Comparison of ENCODE assay signal across 8 mouse cellular contexts in the genomic region with DNA sequence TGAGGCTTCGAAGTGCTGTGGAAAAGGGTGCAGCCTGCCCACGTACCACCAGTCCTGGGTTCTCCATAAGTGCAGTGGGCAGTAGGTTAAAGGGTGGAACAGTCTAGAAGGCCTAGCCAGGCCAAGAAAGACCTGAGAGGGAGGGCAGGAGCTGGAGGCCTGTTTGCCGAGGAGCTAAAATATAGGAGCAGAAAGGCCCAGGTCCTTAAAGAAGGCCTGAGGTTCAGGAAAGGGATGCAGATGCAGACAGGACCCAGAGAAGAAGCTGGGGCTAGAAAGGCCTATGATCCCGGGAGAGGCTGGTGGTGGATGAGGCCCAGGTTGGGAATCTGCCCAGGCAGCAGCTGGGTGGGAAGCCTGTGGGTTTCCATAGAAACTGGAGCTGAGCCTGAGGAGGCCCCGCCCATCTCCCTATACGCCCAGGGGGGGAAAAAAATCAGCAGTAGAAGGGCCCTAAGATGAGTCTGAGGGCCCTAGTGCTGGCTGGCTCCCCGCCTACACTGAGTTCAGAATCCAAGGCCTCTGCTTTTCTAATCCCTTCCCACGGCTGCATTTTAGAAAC. TPM values are rescaled to one million over a fixed set of nuclear protein-coding genes. Genes with fewer than 3 reads are reported as not detected.
DNase-seq lines count a peak whose midpoint lies in the region; ATAC-seq and TF ChIP-seq lines count a peak whose summit lies in the region.

A gene (minus strand): TSS at position 378 of the 562 bp plus-strand sequence.

- no peaks in the 10 kb centered on the region for H3K9me3 ChIP-seq in megakaryocyte, embryonic 14.5 days
- H3K9me3 ChIP-seq in forebrain, embryonic 12.5 days, result no peaks in the 10 kb centered on the region
- no peaks in the 10 kb centered on the region for H3K9me3 ChIP-seq in heart, embryonic 14.5 days (ENCODE audit: control insufficient read depth, low read length)
- no peaks in the 10 kb centered on the region for H3K9me3 ChIP-seq in kidney, postnatal 0 days (replicated peaks; ENCODE audit: low read length)

- H3K4me3 ChIP-seq in megakaryocyte, embryonic 14.5 days (replicated peaks), result peak within 1 kb of the TSS; percentile 91
- H3K4me3 ChIP-seq in forebrain, embryonic 12.5 days (replicated peaks), result no peak within 1 kb of the TSS; the same call in 1 of the 2 replicates
- H3K4me3 ChIP-seq in heart, embryonic 14.5 days (ENCODE audit: control insufficient read depth in 1 of 2, insufficient read depth in 1 of 2, low read depth in 1 of 2, low read length in 2 of 2), result no peak within 1 kb of the TSS
- H3K4me3 ChIP-seq in kidney, postnatal 0 days (replicated peaks; ENCODE audit: low read depth, low read length), result no peak within 1 kb of the TSS
- no peak within 1 kb of the TSS for H3K4me3 ChIP-seq in liver, adult 2 months (ENCODE audit: insufficient read depth, low read depth, low read length)
- no peak within 1 kb of the TSS for H3K4me3 ChIP-seq in testis, adult 2 months (ENCODE audit: control insufficient read depth, low read depth, low read length)

- peak within 1 kb of the TSS; percentile 24 for H3K4me2 ChIP-seq in forebrain, embryonic 12.5 days
- H3K4me2 ChIP-seq in heart, embryonic 14.5 days (ENCODE audit: low read length), result peak within 1 kb of the TSS; percentile 16; the same call in 1 of the 2 replicates
- no peak within 1 kb of the TSS; the same call in 1 of the 2 replicates for H3K4me2 ChIP-seq in kidney, postnatal 0 days (ENCODE audit: low read length)

- H3K27me3 ChIP-seq in megakaryocyte, embryonic 14.5 days (replicated peaks), result no peaks in the 10 kb centered on the region
- H3K27me3 ChIP-seq in forebrain, embryonic 12.5 days, result peaks cover 5% of the 10 kb centered on the region; the same call in 1 of the 2 replicates
- no peaks in the 10 kb centered on the region for H3K27me3 ChIP-seq in heart, embryonic 14.5 days (ENCODE audit: control insufficient read depth, insufficient read depth, low read length)
- no peaks in the 10 kb centered on the region for H3K27me3 ChIP-seq in kidney, postnatal 0 days (ENCODE audit: insufficient read depth, low read length)
- H3K27me3 ChIP-seq in liver, adult 2 months (ENCODE audit: control insufficient read depth, insufficient read depth, low read length), result no peaks in the 10 kb centered on the region
- no peaks in the 10 kb centered on the region for H3K27me3 ChIP-seq in testis, adult 2 months (ENCODE audit: control insufficient read depth, insufficient read depth, low read length)

- H3K9ac ChIP-seq in forebrain, embryonic 12.5 days, result peak within 1 kb of the TSS; percentile 56
- peak within 1 kb of the TSS; percentile 47 for H3K9ac ChIP-seq in heart, embryonic 14.5 days (ENCODE audit: low read length)
- peak within 1 kb of the TSS; percentile 43 for H3K9ac ChIP-seq in kidney, postnatal 0 days (ENCODE audit: low read depth, low read length)
- peak within 1 kb of the TSS; percentile 27 for H3K9ac ChIP-seq in liver, adult 2 months (ENCODE audit: low read depth, low read length)

- no peak for ATAC-seq in megakaryocyte, adult 5-6 weeks (ENCODE audit: poor library complexity, severe bottlenecking)
- peak; percentile 55; the same call in 1 of the 2 replicates for ATAC-seq in forebrain, embryonic 12.5 days (ENCODE audit: low FRiP score)
- ATAC-seq in heart, embryonic 14.5 days (ENCODE audit: insufficient number of reproducible peaks, insufficient read depth, low FRiP score, low read depth), result peak; percentile 33; the same call in 1 of the 2 replicates
- no peak for ATAC-seq in kidney, postnatal 0 days (replicated peaks; ENCODE audit: low FRiP score, low read depth)
- ATAC-seq in monocyte, adult 5-6 weeks (replicated peaks; ENCODE audit: insufficient number of reproducible peaks, low FRiP score, low TSS enrichment, poor library complexity, severe bottlenecking), result no peak

- H3K27ac ChIP-seq in forebrain, embryonic 12.5 days, result peak within 1 kb of the TSS; percentile 80
- peak within 1 kb of the TSS; percentile 88 to 89 for H3K27ac ChIP-seq in heart, embryonic 14.5 days (replicated peaks in 1 of 2; ENCODE audit: control insufficient read depth in 1 of 2, insufficient read depth in 1 of 2, low read depth in 2 of 2, low read length in 2 of 2)
- H3K27ac ChIP-seq in kidney, postnatal 0 days, result peak within 1 kb of the TSS; percentile 88
- H3K27ac ChIP-seq in liver, adult 2 months (replicated peaks; ENCODE audit: insufficient read depth, low read depth, low read length), result peak within 1 kb of the TSS; percentile 86
- peak within 1 kb of the TSS; percentile 16 for H3K27ac ChIP-seq in testis, adult 2 months (ENCODE audit: control insufficient read depth, insufficient read depth, low read depth, low read length)

- H3K4me1 ChIP-seq in megakaryocyte, embryonic 14.5 days, result peaks cover 94% of the 10 kb centered on the region
- H3K4me1 ChIP-seq in forebrain, embryonic 12.5 days, result peaks cover 34% of the 10 kb centered on the region
- H3K4me1 ChIP-seq in heart, embryonic 14.5 days (ENCODE audit: control insufficient read depth in 2 of 2, insufficient read depth in 2 of 2, low read length in 2 of 2), result peaks cover 14 to 19% of the 10 kb centered on the region in 2 experiments
- peaks cover 15% of the 10 kb centered on the region for H3K4me1 ChIP-seq in kidney, postnatal 0 days (replicated peaks; ENCODE audit: insufficient read depth, low read length)
- peaks cover 10% of the 10 kb centered on the region; the same call in 1 of the 2 replicates for H3K4me1 ChIP-seq in liver, adult 2 months (ENCODE audit: control insufficient read depth, insufficient read depth, low read length)
- H3K4me1 ChIP-seq in testis, adult 2 months (ENCODE audit: control insufficient read depth, insufficient read depth, low read length), result peaks cover 19% of the 10 kb centered on the region

- no peak for TF ChIP-seq POLR2A in liver, adult 2 months (IDR thresholded peaks at IDR 0.05; ENCODE audit: extremely low read depth, insufficient read depth, low read length)
- TF ChIP-seq POLR2A in testis, adult 2 months (IDR thresholded peaks at IDR 0.05; ENCODE audit: control insufficient read depth, low read depth, low read length), result no peak

- TF ChIP-seq CTCF in kidney, postnatal 0 days (IDR thresholded peaks at IDR 0.05; ENCODE audit: low read depth), result no peak
- no peak for TF ChIP-seq CTCF in liver, adult 2 months (IDR thresholded peaks at IDR 0.05; ENCODE audit: low read depth, low read length)
- no peak for TF ChIP-seq CTCF in testis, adult 2 months (IDR thresholded peaks at IDR 0.05; ENCODE audit: control insufficient read depth, insufficient read depth, insufficient replicate concordance, low read depth, low read length)

- WGBS in forebrain, embryonic 12.5 days, result 32% methylated on average over 8 of the region's 8 CpGs
- WGBS in heart, embryonic 14.5 days, result 40% methylated on average over 8 of the region's 8 CpGs
- 31% methylated on average over 8 of the region's 8 CpGs for WGBS in kidney, postnatal 0 days
- WGBS in liver, adult 2 months, result 49% methylated on average over 8 of the region's 8 CpGs

- no peaks in the 10 kb centered on the region for H3K79me2 ChIP-seq in liver, adult 2 months (ENCODE audit: control insufficient read depth, insufficient read depth, low read length)

- DNase-seq in kidney, postnatal 0 days (ENCODE audit: low spot score), result peak; percentile 91
- DNase-seq in liver, adult 2 months (ENCODE audit: extremely low read depth, low read depth, low spot score), result peak; percentile 33

- peaks cover 44% of the 10 kb centered on the region for H3K36me3 ChIP-seq in megakaryocyte, embryonic 14.5 days (replicated peaks; ENCODE audit: low read length)
- H3K36me3 ChIP-seq in forebrain, embryonic 12.5 days (replicated peaks), result peaks cover 20% of the 10 kb centered on the region
- peaks cover 10% of the 10 kb centered on the region; the same call in 1 of the 2 replicates for H3K36me3 ChIP-seq in heart, embryonic 14.5 days (ENCODE audit: control insufficient read depth, insufficient read depth, low read length)
- 0 out of 2 replicates have a peak, but pooled peaks cover 6% of the 10 kb centered on the region for H3K36me3 ChIP-seq in kidney, postnatal 0 days (ENCODE audit: insufficient read depth, low read length)
- peaks cover 29% of the 10 kb centered on the region for H3K36me3 ChIP-seq in liver, adult 2 months (ENCODE audit: control insufficient read depth, insufficient read depth, low read length)
- no peaks in the 10 kb centered on the region for H3K36me3 ChIP-seq in testis, adult 2 months (ENCODE audit: control insufficient read depth, insufficient read depth, low read length)

RNA-seq across cellular contexts. Expression of the gene that starts here (rescaled TPM):
- polyA plus RNA-seq in megakaryocyte, embryonic 14.5 days (2012; ENCODE audit: insufficient read depth, low replicate concordance), result 12.4 and 46.5 TPM in 2 replicates
- 5.3 and 5.9 TPM in 2 replicates for total RNA-seq in megakaryocyte, adult 5-6 weeks (2015)
- 10.4 and 11.1 TPM in 2 replicates for total RNA-seq in megakaryocyte, adult 5-6 weeks (2017)
- 3.2 and 5.2 TPM in 2 replicates for polyA plus RNA-seq in forebrain, embryonic 12.5 days (2016; fragmentation: Nextera tagmentation; extraction: Ambion mirVana)
- polyA plus RNA-seq in heart, embryonic 14.5 days (2014; fragmentation: Nextera tagmentation; extraction: Ambion mirVana), result 2.5 and 3.8 TPM in 2 replicates
- 4.3 and 4.9 TPM in 2 replicates for polyA plus RNA-seq in kidney, postnatal 0 days (2015; fragmentation: Nextera tagmentation; extraction: Ambion mirVana)
- total RNA-seq in liver, adult 2 months (2014; rRNA removed), result 0.67 and 0.74 TPM in 2 replicates
- polyA plus RNA-seq in liver, adult 2 months (2012; rRNA removed), result 0.86 and 1.8 TPM in 2 replicates
- total RNA-seq in monocyte, adult 5-6 weeks (2017), result 15.5 to 17.5 TPM (median 16.9 TPM) in 3 replicates
- polyA plus RNA-seq in testis, adult 2 months (2012; rRNA removed), result 2.6 and 3.2 TPM in 2 replicates

Comparison
In these comparisons a context has a peak if more than half of its experiments do, and no peak if none do; other contexts are left out.
1. ATAC-seq: peak in forebrain, embryonic 12.5 days (single experiment) and heart, embryonic 14.5 days (single experiment); none in megakaryocyte, adult 5-6 weeks (single experiment), kidney, postnatal 0 days (single experiment) and monocyte, adult 5-6 weeks (single experiment).
2. H3K27ac ChIP-seq: peak in every context shown above with its lines; median percentile 88 in heart, embryonic 14.5 days; 88 in kidney, postnatal 0 days; 86 in liver, adult 2 months; 80 in forebrain, embryonic 12.5 days; 16 in testis, adult 2 months.
3. Peak in every context shown above with its lines, with median percentiles within 50 percentile points of each other: H3K9ac ChIP-seq.